Mouse (Mus musculus): ENCODE data around the gene Yipf3.

Gene Yipf3

DNA sequence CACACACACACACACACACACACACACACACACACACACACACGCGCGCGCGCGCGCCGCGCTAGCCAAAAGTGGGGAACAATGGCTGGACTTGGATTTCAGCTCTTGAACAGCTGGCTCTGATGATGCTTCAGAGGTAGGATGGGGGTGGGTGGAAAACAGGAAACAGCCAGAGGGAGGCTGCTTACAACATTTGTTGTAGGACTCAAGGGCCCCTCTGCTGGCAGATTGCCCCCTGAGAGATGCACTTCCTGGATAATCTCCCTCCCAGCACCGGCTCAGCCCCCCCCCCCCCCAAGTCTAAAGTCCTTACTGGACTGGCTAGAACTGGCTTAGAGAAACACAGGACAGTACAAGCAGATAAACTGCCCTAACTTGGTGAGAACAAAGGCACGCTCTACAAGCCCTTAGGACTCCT, 39.8 kb downstream of the Yipf3 start:
- ChIA-PET POLR2A (interaction anchor here (0.6 to 2.5 kb wide), 12 partner anchors 9 to 150 kb away, joined by 3 to 8 read pairs (median 4); partner anchors contain the start of genes Dlk2 (in 2 of the 4), Lrrc73 (in 1 of the 4), Polr1c (in 1 of the 4) and Slc22a7 (in 1 of the 4)), CTCF (interaction anchor here (0.5 to 2.6 kb wide), 9 partner anchors 14 to 691 kb away, joined by 3 to 17 read pairs (median 5); no protein-coding TSS in a partner anchor)

DNA sequence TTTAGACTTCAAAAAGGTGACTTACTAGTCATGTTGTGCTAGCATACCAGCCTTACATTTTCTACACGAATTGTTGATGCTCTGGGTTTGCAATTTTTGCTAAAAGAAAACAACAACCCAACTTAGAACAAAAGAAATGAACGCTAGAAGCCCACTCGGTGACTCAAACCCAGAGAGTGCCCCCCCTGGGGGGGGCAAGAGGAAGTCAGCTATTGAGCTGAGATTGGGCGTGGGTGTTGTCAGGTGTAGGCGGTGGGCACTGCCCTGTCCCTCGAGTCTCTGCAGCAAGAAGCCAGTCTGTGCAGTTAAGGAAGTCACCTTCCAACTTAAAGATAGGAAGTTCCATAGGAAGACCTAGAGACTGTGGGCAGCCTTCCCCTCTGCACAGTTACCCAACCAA, 48.7 kb downstream of the Yipf3 start:
- POLR2A ChIA-PET = interaction anchor here in 2 of 4 experiments (1.0 to 4.0 kb wide), 8 partner anchors 8 to 30 kb away, joined by 3 to 15 read pairs (median 6); no protein-coding TSS in a partner anchor
- CTCF ChIA-PET = interaction anchor here in 2 of 4 experiments (1.0 to 4.8 kb wide), 2 partner anchors 30 to 31 kb away, joined by 5 to 24 read pairs; no protein-coding TSS in a partner anchor

DNA sequence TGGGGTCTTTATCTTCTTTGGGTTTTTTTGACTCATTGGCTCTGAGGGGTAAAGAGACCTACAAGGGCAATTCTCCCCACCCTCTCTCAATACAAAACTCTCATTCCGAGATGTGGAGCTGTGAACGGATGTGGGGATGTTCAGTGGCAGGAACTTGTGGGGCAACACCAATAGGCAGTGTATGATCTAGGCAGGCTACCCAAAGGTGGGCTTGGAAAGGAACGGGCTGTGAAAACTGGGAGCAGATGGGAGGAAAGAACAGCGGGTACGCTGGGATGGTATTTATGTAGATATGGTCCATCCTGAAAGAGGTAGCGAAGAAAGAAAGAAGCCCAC, 49.1 kb downstream of the Yipf3 start:
- ChIA-PET CTCF (interaction anchor here (0.9 to 4.8 kb wide), 4 partner anchors 30 to 31 kb away, joined by 3 to 24 read pairs (median 9); no protein-coding TSS in a partner anchor), POLR2A (interaction anchor here (0.6 to 4.0 kb wide), 14 partner anchors 8 to 37 kb away, joined by 3 to 15 read pairs (median 4); partner anchors contain the start of gene Abcc10 (in 2 of the 4))

DNA sequence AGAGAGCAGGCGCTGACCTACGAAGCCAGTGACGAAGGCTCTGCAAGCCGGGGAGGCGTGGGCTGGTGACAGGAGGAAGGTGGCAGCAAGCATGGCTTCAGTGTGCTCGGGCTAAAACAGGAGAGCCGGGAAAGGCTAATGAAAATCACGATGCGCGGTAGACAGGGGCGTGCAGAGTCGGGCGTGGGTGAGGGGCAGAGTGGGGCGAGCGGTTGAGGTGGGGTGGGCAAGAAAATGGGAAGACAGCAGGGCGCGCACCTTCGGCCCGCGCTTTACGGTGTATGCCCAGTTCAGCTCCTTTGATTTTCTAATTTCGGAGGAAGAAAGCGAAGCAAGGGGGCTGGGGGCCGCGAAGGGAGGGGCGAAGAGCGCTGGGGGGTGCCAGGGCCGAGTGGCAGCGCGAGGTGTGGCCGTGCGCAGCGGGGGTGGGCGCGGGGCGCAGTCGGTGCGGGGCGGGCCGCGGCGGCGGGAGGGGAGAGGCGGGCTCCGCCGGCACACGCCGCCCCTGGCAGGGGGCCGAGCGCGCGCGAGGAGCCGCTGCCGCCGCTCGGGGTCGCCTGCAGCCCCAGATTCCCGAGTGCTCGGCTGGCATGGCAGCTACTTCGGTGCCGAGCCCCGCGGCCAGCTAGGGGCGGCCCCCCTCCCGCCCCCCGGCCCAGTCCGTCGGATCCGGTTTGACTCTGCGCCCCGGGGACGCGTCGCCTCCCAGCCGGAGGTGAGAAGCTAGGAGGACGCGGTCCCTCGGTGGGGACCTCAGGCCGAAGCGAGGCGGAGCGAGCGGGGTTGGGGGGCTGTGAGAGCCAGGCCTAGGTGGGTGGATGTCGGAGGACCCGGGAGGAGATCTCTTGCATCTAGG, 49.7 kb downstream of the Yipf3 start, which contains the start of gene Dlk2:
Gene Dlk2 (plus strand): TSS at position 58 of the 856 bp plus-strand sequence.
- CTCF ChIA-PET = interaction anchor here (0.5 to 4.8 kb wide), 7 partner anchors 11 to 228 kb away, joined by 3 to 24 read pairs (median 3); no protein-coding TSS in a partner anchor

DNA sequence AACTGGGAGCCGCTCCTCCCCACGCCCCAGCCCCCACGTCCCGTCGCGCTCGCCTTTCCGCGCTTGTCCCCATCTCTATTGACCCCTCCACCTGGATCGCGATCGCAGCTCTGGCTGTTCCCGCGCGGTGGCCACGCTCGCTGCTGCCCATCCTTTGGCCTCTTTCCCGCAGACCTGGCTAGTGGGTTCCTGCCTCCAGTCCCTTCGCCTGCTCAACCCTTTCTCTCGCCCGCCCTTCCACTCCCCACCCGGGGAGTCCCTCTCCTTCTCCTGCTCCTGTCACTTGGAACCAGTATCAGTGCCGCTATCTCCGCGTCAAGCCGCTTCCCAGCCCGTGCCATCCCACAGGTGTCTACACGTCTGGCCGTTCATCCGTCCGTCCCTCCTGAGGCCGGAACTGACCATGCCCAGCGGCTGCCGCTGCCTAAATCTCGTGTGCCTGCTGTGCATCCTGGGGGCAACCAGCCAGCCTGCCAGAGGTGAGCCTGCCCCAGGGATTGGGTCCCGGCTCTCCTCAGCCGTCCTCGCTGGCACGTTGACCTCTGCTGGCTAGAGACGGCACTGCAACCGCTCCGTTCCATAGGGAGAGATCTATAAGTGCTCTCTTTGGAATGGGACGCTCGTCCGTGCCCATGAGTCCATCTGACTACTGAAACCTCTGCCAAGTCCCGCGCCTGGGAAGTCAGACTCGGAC, 50.5 kb downstream of the Yipf3 start:
- ChIA-PET POLR2A (interaction anchor here (0.6 to 4.0 kb wide), 13 partner anchors 10 to 203 kb away, joined by 3 to 15 read pairs (median 5); no protein-coding TSS in a partner anchor), CTCF (interaction anchor here (0.5 to 4.8 kb wide), 12 partner anchors 12 to 223 kb away, joined by 3 to 24 read pairs (median 3); no protein-coding TSS in a partner anchor)

More for the DNA sequence above, 49.7 kb downstream of the Yipf3 start, which contains the start of gene Dlk2:
- POLR2A ChIA-PET = interaction anchor here (0.6 to 4.0 kb wide), 18 partner anchors 9 to 204 kb away, joined by 3 to 15 read pairs (median 4); partner anchors contain the start of gene Abcc10 (in 2 of the 4)

DNA sequence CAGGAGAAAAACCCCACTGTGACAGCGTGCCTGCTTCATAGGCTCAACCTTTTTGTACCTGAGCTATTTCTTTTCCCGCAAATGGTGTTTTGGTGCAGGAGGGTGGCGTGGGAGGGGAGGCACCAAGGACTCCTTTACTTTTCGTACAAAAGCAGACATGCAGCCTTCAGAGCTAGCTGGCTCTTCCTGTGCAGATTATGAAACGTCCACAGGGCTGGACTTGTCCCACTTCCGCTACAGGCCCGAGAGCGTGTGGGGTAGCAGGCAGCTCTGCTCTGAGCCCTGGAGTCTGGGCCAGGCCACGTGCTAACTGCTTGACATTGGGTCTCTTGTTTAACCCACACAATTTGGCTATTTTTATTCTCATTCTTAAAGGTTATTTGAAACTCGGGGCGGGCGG, 54.0 kb downstream of the Yipf3 start:
- CTCF ChIA-PET = interaction anchor here (0.6 to 2.1 kb wide), 5 partner anchors 14 to 1220 kb away, joined by 3 to 8 read pairs (median 3); no protein-coding TSS in a partner anchor
- POLR2A ChIA-PET = interaction anchor here in 2 of 4 experiments (0.7 to 2.8 kb wide), 21 partner anchors 12 to 152 kb away, joined by 3 to 16 read pairs (median 3); partner anchors contain the start of genes Abcc10 (in 2 of the 2), Polr1c (in 1 of the 2) and Yipf3 (in 1 of the 2)
